ENCODE assay signal across 18 mouse cellular contexts in genomic region chr5:107924564-107924963, GRCm38 (mm10). TPM values are rescaled to one million over a fixed set of nuclear protein-coding genes. Genes with fewer than 3 reads are reported as not detected.
DNase-seq lines count a peak whose midpoint lies in the region; ATAC-seq and TF ChIP-seq lines count a peak whose summit lies in the region.
"Had no signal": no experiment of that assay in that cellular context is flagged by ENCODE, and none has a peak within 500 bp of the region (broad histone marks: within the 10 kb centered on the region; RNA-seq: fewer than 3 reads in every experiment).

No protein-coding gene starts in this region.

- no peaks in the 10 kb centered on the region for H3K9me3 ChIP-seq in kidney, embryonic 15.5 days (replicated peaks)
- H3K9me3 ChIP-seq: forebrain, embryonic 15.5 days; heart, embryonic 15.5 days; lung, embryonic 15.5 days had no signal

- no peak for TF ChIP-seq POLR2A in kidney, adult 2 months (IDR thresholded peaks at IDR 0.05; ENCODE audit: low read depth, low read length)

- H3K36me3 ChIP-seq in kidney, adult 2 months (ENCODE audit: control insufficient read depth, insufficient read depth, low read length), result no peaks in the 10 kb centered on the region
- H3K36me3 ChIP-seq in kidney, embryonic 15.5 days, result no peaks in the 10 kb centered on the region
- H3K36me3 ChIP-seq: forebrain, embryonic 15.5 days; heart, embryonic 15.5 days; lung, embryonic 15.5 days had no signal

- no peaks in the 10 kb centered on the region for H3K27me3 ChIP-seq in kidney, adult 2 months (replicated peaks; ENCODE audit: control insufficient read depth, insufficient read depth, low read length)
- H3K27me3 ChIP-seq in kidney, embryonic 15.5 days, result no peaks in the 10 kb centered on the region
- H3K27me3 ChIP-seq: CH12.LX; forebrain, embryonic 15.5 days; heart, embryonic 15.5 days; lung, embryonic 15.5 days had no signal

- WGBS in kidney, adult 2 months, result 52% methylated on average over 8 of the region's 8 CpGs
- WGBS in kidney, embryonic 15.5 days, result 87% methylated on average over 8 of the region's 8 CpGs

- peaks cover 5% of the 10 kb centered on the region; the same call in 1 of the 2 replicates for H3K4me1 ChIP-seq in kidney, adult 2 months (ENCODE audit: control insufficient read depth, insufficient read depth, low read length)
- H3K4me1 ChIP-seq in kidney, embryonic 15.5 days, result no peaks in the 10 kb centered on the region
- H3K4me1 ChIP-seq: forebrain, embryonic 15.5 days; heart, embryonic 15.5 days; lung, embryonic 15.5 days had no signal

- DNase-seq in gastrocnemius, adult 2 months, result peak; percentile 61
- no peak for DNase-seq in gastrocnemius, postnatal 36 days
- DNase-seq in kidney, adult 2 months, result peak; percentile 64
- peak; percentile 70 for DNase-seq in cerebellum, adult 9-11 months
- peak; percentile 57 to 65 for DNase-seq in kidney, postnatal 36 days
- no peak for DNase-seq in adrenal gland, postnatal 14 days
- DNase-seq: embryo, embryonic 11 days; layer of hippocampus, postnatal 36 days; right cerebral cortex, postnatal 25 days had no signal

- TF ChIP-seq CTCF in gastrocnemius, adult 2 months (IDR thresholded peaks at IDR 0.05), result no peak
- TF ChIP-seq CTCF in kidney, adult 2 months (conservative IDR thresholded peaks at IDR 0.05; ENCODE audit: insufficient read depth, insufficient read length, low read depth, low read length), result no peak

- H3K4me2 ChIP-seq in kidney, embryonic 15.5 days, result no peak overlapping the region
- H3K4me2 ChIP-seq: forebrain, embryonic 15.5 days; heart, embryonic 15.5 days; lung, embryonic 15.5 days; midbrain, embryonic 11.5 days had no signal

- H3K9ac ChIP-seq in kidney, embryonic 15.5 days, result no peak overlapping the region
- H3K9ac ChIP-seq: forebrain, embryonic 15.5 days; heart, embryonic 15.5 days; liver, embryonic 14.5 days; lung, embryonic 15.5 days had no signal

- intact Hi-C loops in gastrocnemius, adult 2 months (cut with DNase I), result loop anchor here (5.0 kb wide), 1 partner anchor 158 kb away; no protein-coding TSS in a partner anchor
- intact Hi-C loops in gastrocnemius, postnatal 36 days (cut with DNase I), result loop anchor here (5.0 kb wide), 1 partner anchor 63 kb away; the partner anchor contains the start of gene Fam69a

- H3K4me3 ChIP-seq in gastrocnemius, adult 2 months, result peak overlapping the region; percentile 39
- H3K4me3 ChIP-seq in kidney, adult 2 months (ENCODE audit: insufficient read depth, low read depth, low read length), result no peak overlapping the region
- no peak overlapping the region for H3K4me3 ChIP-seq in kidney, embryonic 15.5 days (replicated peaks)
- H3K4me3 ChIP-seq: forebrain, embryonic 15.5 days; heart, embryonic 15.5 days; layer of hippocampus, adult 2 months; lung, embryonic 15.5 days had no signal

- ATAC-seq in kidney, embryonic 15.5 days (replicated peaks; ENCODE audit: low FRiP score), result no peak
- ATAC-seq: forebrain, embryonic 15.5 days; inflammation-experienced regulatory T-cells, adult 6 months had no signal

- peak overlapping the region; percentile 63 for H3K27ac ChIP-seq in gastrocnemius, adult 2 months
- no peak overlapping the region for H3K27ac ChIP-seq in kidney, adult 2 months (ENCODE audit: insufficient read depth, low read depth, low read length)
- no peak overlapping the region for H3K27ac ChIP-seq in kidney, embryonic 15.5 days
- H3K27ac ChIP-seq: forebrain, embryonic 15.5 days; heart, embryonic 15.5 days; layer of hippocampus, adult 2 months; liver, embryonic 14.5 days; lung, embryonic 15.5 days had no signal

RNA-seq across cellular contexts. Expression of gene Rpl5, which starts 24.3 kb away (rescaled TPM):
- 10 to 100 TPM; 41.0 to 42.5 TPM for total RNA-seq in gastrocnemius, adult 2 months (2021)
- total RNA-seq in gastrocnemius, postnatal 36 days (2021), result 10 to 100 TPM; 28.8 to 36.7 TPM
- 16.3 and 21.5 TPM in 2 replicates for polyA plus RNA-seq in kidney, adult 2 months (2012; rRNA removed)
- 84.9 and 85.4 TPM in 2 replicates for polyA plus RNA-seq in kidney, embryonic 15.5 days (2015; fragmentation: Nextera tagmentation; extraction: Ambion mirVana)
- total RNA-seq in adrenal gland, postnatal 14 days (2021), result 63.2 and 72.3 TPM in 2 replicates

RNA-seq across cellular contexts. Expression of gene Evi5, which starts 49.7 kb away (rescaled TPM):
- total RNA-seq in gastrocnemius, adult 2 months (2021), result 10 to 100 TPM; 16.6 to 17.5 TPM
- 10 to 100 TPM; 14.1 to 14.3 TPM for total RNA-seq in gastrocnemius, postnatal 36 days (2021)
- polyA plus RNA-seq in kidney, adult 2 months (2012; rRNA removed), result 37.3 and 39.0 TPM in 2 replicates
- 76.3 and 78.1 TPM in 2 replicates for polyA plus RNA-seq in kidney, embryonic 15.5 days (2015; fragmentation: Nextera tagmentation; extraction: Ambion mirVana)
- total RNA-seq in adrenal gland, postnatal 14 days (2021), result 53.6 and 55.9 TPM in 2 replicates

Comparison
In these comparisons a context has a peak if more than half of its experiments do, and no peak if none do; other contexts are left out.
1. DNase-seq: peak in gastrocnemius, adult 2 months (single experiment), kidney, adult 2 months (single experiment), cerebellum, adult 9-11 months (single experiment) and kidney, postnatal 36 days (2 of 2); none in gastrocnemius, postnatal 36 days (0 of 2) and adrenal gland, postnatal 14 days (single experiment).